Mouse (Mus musculus) brown adipose tissue, adult 24 weeks (tissue): ENCODE measurements around the gene Gpsm1. TPM values are rescaled to one million over a fixed set of nuclear protein-coding genes. Genes with fewer than 3 reads are reported as not detected.

Experiments used
- polyA plus RNA-seq: library from polyadenylated mRNA; stranded (reverse); fragments of >200 nt; gene quantifications from 2 replicates; pipeline ENCODE4 v1.2.4, GENCODE M21; 2012; ENCODE audit not compliant: missing spikeins, insufficient read depth, insufficient read length

Gpsm1 gene
- polyA plus RNA-seq, 1 experiment: 0.91 TPM

Other genes with a start within 250 kb of the Gpsm1 start
- gene Nacc2, start 192.3 kb upstream of the Gpsm1 start, polyA plus RNA-seq: 17.7 and 26.5 TPM in 2 replicates
- gene Lhx3, start 107.2 kb upstream of the Gpsm1 start, polyA plus RNA-seq: not detected in 2 replicates
- 4.3 and 5.2 TPM in 2 replicates for gene Qsox2, start 78.0 kb upstream of the Gpsm1 start, polyA plus RNA-seq
- not detected in 2 replicates for gene Ccdc187, start 21.0 kb upstream of the Gpsm1 start, polyA plus RNA-seq
- 30.9 and 32.9 TPM in 2 replicates for gene Dnlz, start 36.6 kb downstream of the Gpsm1 start, polyA plus RNA-seq
- gene Card9, start 45.4 kb downstream of the Gpsm1 start, polyA plus RNA-seq: 0.79 and 3.7 TPM in 2 replicates
- gene Snapc4, start 65.1 kb downstream of the Gpsm1 start, polyA plus RNA-seq: 3.1 and 4.5 TPM in 2 replicates
- 49.7 and 61.2 TPM in 2 replicates for gene Entr1, start 73.8 kb downstream of the Gpsm1 start, polyA plus RNA-seq
- 75.4 and 83.9 TPM in 2 replicates for gene Pmpca, start 73.8 kb downstream of the Gpsm1 start, polyA plus RNA-seq
- 6.7 and 7.8 TPM in 2 replicates for gene Inpp5e, start 93.7 kb downstream of the Gpsm1 start, polyA plus RNA-seq
- 21.0 and 21.6 TPM in 2 replicates for gene Sec16a, start 129.7 kb downstream of the Gpsm1 start, polyA plus RNA-seq
- 5.6 and 8.9 TPM in 2 replicates for gene Notch1, start 201.1 kb downstream of the Gpsm1 start, polyA plus RNA-seq